ENCODE assay signal across 15 mouse cellular contexts in genomic region chr3:69233552-69234189, GRCm38 (mm10). TPM values are rescaled to one million over a fixed set of nuclear protein-coding genes. Genes with fewer than 3 reads are reported as not detected.
"Had no signal": no experiment of that assay in that cellular context is flagged by ENCODE, and none has a peak within 500 bp of the region (broad histone marks: within the 10 kb centered on the region; RNA-seq: fewer than 3 reads in every experiment).

No protein-coding gene starts in this region.

RNA-seq across cellular contexts. Expression of gene Arl14, which starts 11.5 kb away (rescaled TPM):
- total RNA-seq: megakaryocyte progenitor cell, adult 5-6 weeks; midbrain, postnatal 0 days; neutrophil, adult 5-6 weeks had no signal
- polyA plus RNA-seq: liver, embryonic 12.5 days; liver, embryonic 14.5 days; liver, embryonic 16.5 days; macrophage; midbrain, embryonic 11.5 days; midbrain, embryonic 13.5 days; midbrain, embryonic 15.5 days; midbrain, postnatal 0 days; neural tube, embryonic 12.5 days; neural tube, embryonic 14.5 days; spleen, adult 2 months; testis, adult 2 months; thymus, adult 2 months had no signal
